Mouse (Mus musculus) spleen, adult 12 weeks (tissue): ENCODE results near the gene Gipr.
"Not testable (repeated sequence)": the region's sequence is repeated elsewhere in the genome, so short reads cannot be mapped to it uniquely, and the experiment has no call there.

Source experiments
- DNase-seq: peaks from one replicate; pipeline ENCODE4 v3.0.0; 2022; ENCODE audit warnings: low spot score

Gipr gene

GRCm38 (mm10) chr7:19178035-19178434 is 12.1 kb upstream of the Gipr start:
- DNase-seq: no peak

GRCm38 (mm10) chr7:19177216-19177615 is 11.3 kb upstream of the Gipr start:
- DNase-seq: no peak

DNA sequence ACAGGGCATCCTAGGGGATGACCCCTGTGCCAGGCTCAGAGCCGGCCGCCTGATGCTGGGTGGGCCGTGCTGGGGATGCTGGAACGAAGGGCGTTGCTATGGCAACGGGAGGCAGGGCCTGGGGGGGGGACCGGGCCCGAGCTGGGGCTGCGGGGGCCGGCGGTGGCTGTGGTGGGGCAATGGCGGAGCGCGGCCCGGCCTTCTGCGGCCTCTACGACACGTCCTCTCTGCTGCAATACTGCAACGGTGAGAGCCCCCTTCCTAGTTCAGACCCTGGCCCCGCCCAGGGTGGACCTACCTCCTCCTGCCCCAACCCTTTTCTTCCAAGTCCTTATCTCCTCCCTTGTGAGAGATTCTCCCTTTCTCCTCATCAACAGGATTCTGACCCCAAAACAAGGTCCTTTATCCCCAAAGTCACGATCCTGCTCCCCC is 10.6 kb upstream of the Gipr start:
- DNase-seq: no peak

DNA sequence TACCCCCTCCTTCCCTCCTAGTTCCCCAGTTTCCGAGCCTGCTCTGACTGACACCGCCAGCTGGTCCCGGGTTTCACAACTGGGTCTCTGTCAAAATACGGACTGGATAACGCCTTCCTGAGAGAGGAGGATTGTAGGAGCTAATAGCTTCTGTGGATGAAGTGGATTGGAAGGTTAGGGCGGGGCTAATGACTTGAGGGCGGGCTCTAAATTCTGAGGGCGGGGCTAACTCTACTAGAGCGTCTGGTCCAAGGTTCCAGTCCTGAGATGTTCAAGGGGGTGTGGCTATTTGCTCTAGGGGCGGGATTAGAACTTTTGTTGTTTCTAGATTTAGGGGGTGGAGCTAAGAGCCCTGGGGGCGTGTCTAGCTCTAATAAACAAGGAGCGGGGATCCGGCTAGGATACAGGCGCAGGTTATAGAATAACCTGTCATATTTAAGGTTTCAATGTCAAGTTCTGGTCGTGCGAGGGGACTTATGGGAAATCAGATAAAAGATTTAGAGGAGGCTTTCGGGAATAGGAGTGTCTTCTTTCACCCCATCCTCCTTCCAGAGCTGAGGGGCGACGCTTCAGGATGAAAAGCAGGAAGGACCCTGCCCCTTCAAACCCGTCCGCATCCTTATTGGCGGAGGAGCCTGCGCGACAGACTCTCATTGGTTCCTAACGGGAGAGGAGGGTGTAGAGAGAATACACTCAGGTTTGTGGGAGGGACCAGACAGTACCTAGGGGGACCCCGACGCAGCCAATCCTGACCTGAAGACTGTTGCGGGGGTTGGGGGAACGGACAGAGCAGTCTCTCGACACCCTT is 10.0 kb upstream of the Gipr start, which contains the start of gene Eml2:
Gene Eml2, plus strand, starts transcription at position 714 of the 808 bp plus-strand sequence.
- DNase-seq: no peak

- DNase-seq: no peak
Measured at GRCm38 (mm10) chr7:19172874-19173273, 6.9 kb upstream of the Gipr start.

DNA sequence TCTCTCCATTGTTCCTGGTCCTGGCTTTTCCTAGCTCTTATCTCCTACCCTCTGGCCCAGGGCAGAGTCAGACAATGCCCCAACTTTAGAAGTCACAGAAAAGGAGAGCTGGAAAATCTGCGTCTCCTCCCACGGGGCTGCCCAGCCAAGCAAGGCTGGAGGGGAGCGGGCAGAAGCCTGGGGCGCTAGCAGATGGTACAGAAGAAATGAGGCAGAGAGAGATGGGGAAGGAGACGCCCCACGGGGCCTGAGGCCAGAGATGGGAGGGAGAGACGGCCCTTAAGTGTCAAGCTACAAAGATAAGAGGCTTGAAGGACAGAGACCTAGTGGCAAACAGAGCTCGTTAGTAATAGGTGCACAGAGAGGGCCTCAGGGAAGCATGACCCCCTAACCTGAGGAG is 5.9 kb upstream of the Gipr start:
- DNase-seq: no peak

DNA sequence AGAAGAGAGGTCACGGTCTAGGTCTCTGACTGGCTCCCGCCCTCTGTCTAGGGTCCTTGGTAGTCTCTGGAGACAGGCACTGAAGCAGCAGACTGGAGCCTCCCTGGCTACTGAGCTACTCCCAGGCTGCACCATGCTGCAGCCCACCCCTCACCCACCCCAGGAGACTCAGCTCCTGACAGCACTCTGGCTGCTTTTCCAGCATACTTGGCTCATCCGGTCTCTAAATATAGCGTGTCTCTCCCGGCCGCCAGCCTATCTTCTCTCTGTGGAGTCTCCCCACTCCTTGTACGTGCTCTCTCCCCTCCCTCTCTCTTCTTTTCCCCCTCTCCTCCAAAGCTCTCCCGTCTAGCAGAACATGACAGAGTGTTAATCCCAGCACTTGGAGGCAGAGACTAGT is 4.2 kb upstream of the Gipr start:
- DNase-seq: no peak

- no peak for DNase-seq
Measured at GRCm38 (mm10) chr7:19169506-19169905, 3.6 kb upstream of the Gipr start.

DNA sequence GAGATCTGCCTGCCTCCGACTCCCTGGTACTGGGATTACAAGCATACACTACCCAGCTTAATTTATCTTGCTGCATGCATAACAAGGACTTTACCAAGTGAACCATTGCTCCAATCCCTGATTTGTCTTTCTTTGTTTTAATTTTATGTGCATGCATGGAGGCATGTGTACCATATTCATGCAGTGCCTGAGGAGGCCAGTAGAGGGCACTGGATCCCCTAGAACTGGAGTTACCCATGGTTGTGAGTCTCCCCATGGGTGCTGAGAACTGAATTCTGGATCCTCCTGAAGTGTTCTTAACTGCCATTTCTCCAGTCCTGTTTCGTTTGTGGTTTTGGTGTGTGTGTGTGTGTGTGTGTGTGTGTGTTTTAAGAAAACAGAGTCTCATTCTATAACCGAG is 1.1 kb upstream of the Gipr start:
- DNase-seq: no peak

GRCm38 (mm10) chr7:19164978-19165377 is 949 bp downstream of the Gipr start:
- no peak for DNase-seq

DNA sequence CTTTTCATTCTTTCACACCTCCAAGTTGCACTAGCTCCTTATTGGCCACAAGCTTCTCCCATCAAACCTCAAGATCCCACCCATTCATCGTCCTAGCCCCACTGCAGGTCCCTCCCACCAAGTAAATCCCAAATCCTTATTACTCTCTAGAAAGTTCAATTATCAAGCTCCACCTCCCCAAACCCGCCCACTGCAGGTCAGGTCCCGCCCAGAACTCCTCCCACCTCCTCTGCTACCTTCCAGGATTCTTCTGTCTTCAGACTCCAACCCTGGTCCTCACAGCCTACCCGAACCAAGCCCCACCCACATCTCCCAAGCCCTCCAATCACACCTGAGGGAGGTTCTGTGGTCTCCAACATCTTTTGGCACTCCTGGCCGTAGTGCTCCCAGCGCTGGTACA is 1.7 kb downstream of the Gipr start:
- DNase-seq: no peak

DNA sequence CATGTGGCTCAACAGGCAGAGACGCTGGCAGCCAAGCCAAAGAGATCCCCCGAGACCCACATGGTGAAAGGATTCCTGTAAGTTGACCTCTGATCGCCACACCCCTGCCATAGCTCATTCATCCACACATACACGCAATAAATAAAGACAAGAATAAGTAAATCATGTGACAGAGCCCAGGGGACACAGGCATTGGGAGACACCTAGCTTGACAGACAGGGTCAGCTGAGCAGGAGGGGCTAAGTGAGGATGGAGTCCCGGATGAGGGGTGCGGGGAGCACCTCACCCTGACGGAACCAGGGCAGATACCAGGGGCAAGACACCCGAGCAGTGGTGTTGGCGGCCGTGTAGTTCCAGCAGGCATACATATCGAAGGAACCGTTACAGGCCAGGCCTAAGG is 2.2 kb downstream of the Gipr start:
- no peak for DNase-seq

DNA sequence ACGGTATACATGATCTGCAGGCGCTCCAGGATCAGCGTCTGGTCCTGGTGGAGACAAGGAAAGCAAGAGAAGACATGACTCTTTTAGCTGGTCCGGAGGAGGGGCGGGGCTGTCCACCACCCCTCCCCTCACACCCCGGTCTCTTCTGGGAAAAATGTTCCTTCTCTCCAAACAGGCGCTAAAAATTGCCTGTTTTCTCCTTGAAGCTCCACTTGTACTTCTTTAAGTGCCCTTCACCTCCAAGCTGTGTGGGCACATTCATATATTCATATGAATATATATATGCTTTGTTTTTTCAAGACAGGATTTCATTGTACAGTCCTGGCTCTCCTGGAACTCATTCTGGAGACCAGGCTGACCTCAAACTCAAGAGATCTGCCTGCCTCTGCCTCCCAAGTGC is 3.0 kb downstream of the Gipr start:
- no peak for DNase-seq

DNA sequence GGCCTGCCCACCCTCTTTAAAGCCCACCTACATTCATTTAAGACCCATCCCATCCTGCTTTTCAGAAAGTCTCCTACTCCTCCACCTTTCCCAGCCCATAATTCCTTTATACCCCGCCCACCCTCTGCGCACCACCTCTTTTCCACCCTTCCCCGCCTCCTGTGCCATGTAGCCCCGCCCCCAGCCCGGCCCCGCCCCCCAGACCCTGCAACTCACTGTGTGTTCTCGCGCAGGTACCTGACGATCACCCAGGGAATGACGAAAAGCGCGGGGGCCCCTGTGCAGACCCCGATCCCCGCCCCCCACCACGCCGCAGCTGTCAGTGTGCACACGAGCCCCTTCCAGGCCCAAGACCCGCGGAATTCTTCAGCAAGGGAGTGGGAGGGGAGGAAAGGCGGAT is 5.8 kb downstream of the Gipr start:
- DNase-seq: no peak

- DNase-seq: no peak
Measured at GRCm38 (mm10) chr7:19159411-19159810, 6.5 kb downstream of the Gipr start.

DNA sequence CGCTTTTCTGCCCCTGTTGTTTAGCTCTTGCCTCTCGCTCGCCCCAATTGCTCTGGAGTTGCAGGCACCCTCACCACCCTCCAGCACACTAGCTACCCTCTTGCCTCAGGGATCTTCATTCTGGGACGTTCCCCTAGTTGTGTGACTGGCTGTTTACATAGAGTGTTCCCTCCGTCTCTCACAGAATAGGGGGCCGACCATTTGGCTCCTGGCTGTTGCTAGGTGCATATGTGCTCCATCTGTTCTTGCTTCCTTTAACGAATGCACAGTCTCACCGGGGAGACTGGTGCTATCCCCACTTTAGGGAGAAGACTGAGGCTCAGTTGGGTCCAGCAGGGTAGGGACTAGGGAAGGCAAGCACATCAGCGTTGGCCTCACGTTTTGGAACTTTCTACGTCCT is 7.3 kb downstream of the Gipr start:
- DNase-seq: no peak

- peak; percentile 80 for DNase-seq
Measured at GRCm38 (mm10) chr7:19157160-19157800, 8.6 kb downstream of the Gipr start.

DNA sequence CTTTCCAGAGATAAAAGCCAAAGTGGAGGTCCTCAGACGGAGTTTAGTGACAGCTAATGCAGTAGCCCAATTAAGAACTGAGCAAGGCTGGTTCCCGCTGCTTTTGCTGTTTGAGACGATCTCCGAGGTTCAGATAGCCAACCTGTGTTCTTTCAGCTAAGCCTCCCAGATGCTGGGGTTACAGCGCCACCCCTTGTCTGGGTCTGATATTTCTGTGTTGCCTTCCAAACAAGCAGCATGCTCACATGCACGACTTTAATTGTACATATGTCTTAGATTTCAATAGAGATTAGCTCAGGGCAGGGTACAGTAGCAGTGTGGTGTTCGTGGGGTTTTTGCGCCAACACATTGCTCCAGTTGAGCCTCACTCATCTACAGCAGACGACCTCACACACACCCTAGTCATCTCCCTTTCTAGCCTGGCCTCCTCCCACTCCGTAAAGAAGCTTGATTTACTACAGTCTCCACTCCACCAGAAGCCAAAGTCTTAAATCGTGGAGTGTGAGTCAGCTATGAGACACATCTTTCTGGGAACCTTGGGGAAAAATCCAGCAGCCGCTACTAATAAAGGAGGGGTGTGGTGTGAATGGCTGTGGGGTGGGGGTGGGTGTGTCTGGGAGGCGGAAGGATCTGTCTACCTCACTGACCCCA is 10.0 kb downstream of the Gipr start:
- DNase-seq: no peak

DNA sequence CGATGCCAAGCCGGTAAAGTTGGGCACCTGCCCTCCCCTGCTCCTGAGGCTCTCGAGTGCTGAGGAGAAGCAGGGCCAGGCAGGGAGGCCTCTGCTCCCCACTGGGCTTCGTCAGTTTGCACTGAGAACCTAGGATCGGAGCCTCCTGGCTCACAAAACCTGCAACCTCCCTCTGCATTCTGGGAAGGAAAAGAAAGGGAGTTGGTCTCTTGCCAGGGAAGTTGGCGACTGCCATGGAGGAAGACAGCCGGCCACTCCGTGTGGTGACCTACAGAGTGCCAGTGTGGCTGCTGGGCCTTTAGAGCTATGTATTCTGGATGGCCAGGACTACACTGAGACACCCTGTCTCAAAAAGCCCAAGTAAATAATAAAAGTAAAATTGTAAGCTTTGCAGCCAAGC is 11.1 kb downstream of the Gipr start:
- no peak for DNase-seq

DNA sequence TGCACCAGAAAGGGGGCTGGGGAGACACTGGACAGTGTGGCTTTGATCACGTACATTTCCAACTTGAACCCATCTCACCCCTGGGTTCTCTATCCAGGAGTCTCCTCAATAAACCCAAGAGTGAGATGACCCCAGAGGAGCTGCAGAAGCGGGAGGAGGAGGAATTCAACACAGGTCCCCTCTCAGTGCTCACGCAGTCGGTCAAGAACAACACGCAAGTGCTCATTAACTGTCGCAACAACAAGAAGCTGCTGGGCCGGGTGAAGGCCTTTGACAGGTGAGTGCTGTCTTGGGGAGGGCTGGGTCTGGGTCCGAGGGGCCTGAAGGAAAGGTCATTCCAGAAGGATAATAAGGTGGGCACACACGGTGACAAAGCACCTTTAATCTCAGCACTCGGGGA is 14.8 kb downstream of the Gipr start:
- not testable (repeated sequence) for DNase-seq

GRCm38 (mm10) chr7:19149626-19150025 is 16.3 kb downstream of the Gipr start, which contains the start of gene Snrpd2:
Gene Snrpd2, plus strand, starts transcription at chr7:19149722.
- peak; percentile 93 for DNase-seq

GRCm38 (mm10) chr7:19148875-19149541 is 16.9 kb downstream of the Gipr start, which contains the start of gene Qpctl:
Gene Qpctl, minus strand, starts transcription at chr7:19149291.
- DNase-seq: peak; percentile 97
